Mouse (Mus musculus) midbrain, embryonic 12.5 days (tissue): ENCODE data around the gene Ano3. TPM values are rescaled to one million over a fixed set of nuclear protein-coding genes. Genes with fewer than 3 reads are reported as not detected.

Experiments used
- ATAC-seq: fragments of 200-750 bp; cut with Nextera tagmentation; 2 replicates; pipeline ENCODE4 v1.8.0; 2017; ENCODE audit warnings: low read depth, moderate TSS enrichment, moderate library complexity; ENCODE audit not compliant: low FRiP score
- H3K27ac ChIP-seq: fragments of 300-500 bp; sonication (generic); replicated peaks from 2 replicates; pipeline ENCODE4 v1.5.1; 2016; ENCODE audit warnings: mild to moderate bottlenecking
- H3K27me3 ChIP-seq: fragments of 300-500 bp; sonication (generic); 2 replicates; pipeline ENCODE4 v1.6.1; 2016; ENCODE audit warnings: mild to moderate bottlenecking
- H3K36me3 ChIP-seq: fragments of 300-500 bp; sonication (generic); 2 replicates; pipeline ENCODE4 v1.6.1; 2016
- H3K4me1 ChIP-seq: fragments of 300-500 bp; sonication (generic); 2 replicates; pipeline ENCODE4 v1.6.1; 2016
- H3K4me2 ChIP-seq: fragments of 300-500 bp; sonication (generic); replicated peaks from 2 replicates; pipeline ENCODE4 v1.6.1; 2016; ENCODE audit warnings: mild to moderate bottlenecking, moderate library complexity
- H3K4me3 ChIP-seq: fragments of 300-500 bp; sonication (generic); 2 replicates; pipeline ENCODE4 v1.5.1; 2016; ENCODE audit warnings: mild to moderate bottlenecking
- H3K9ac ChIP-seq: fragments of 300-500 bp; sonication (generic); replicated peaks from 2 replicates; pipeline ENCODE4 v1.6.1; 2016; ENCODE audit warnings: mild to moderate bottlenecking, moderate library complexity
- H3K9me3 ChIP-seq: fragments of 300-500 bp; sonication (generic); 2 replicates; pipeline ENCODE4 v1.6.1; 2016; ENCODE audit warnings: mild to moderate bottlenecking
- WGBS: fragments of 180-500 bp; shearing (Covaris S2); methylation state at CpG from one replicate; pipeline ENCODE4 v1.1.7; 2016; 5-methylcytosine and 5-hydroxymethylcytosine counted together
- polyA plus RNA-seq: library from polyadenylated mRNA; unstranded; fragments of >200 nt; fragmentation: Nextera tagmentation; extraction: Ambion mirVana; gene quantifications from 2 replicates; pipeline ENCODE4 v1.2.1, GENCODE M21; 2016

Ano3 gene
- polyA plus RNA-seq, 1 experiment from 2014 or later = 1.4 TPM

- WGBS = 86% methylated on average over 10 of the region's 10 CpGs
- Histone ChIP-seq H3K9ac (no peak overlapping the region), H3K27me3 (no peaks in the 10 kb centered on the region), H3K27ac (no peak overlapping the region), H3K36me3 (no peaks in the 10 kb centered on the region), H3K9me3 (no peaks in the 10 kb centered on the region), H3K4me2 (no peak overlapping the region), H3K4me1 (no peaks in the 10 kb centered on the region), H3K4me3 (no peak overlapping the region)
- ATAC-seq = no peak
These were observed 240.5 kb downstream of the Ano3 start for GRCm38 (mm10) chr2:110710055-110710720.

DNA sequence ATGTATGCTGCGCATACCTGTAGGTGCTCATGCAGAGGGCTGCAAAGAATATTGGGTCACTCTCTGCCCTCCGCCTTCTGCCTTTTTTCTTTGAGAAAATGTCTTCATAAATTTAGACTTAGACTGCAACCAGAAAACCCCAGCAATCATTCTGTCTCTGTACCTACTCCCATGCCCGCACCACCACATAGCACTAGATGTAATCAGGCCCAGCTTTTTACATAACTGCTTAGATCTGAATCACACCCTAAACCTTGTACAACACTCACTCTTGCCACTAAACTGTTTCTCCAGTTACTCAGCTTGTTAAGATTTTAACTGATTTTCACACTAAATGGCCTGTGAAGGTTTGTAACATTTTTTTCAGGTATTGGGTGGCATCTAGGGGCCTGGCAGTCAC lies 241.3 kb downstream of the Ano3 start:
- Histone ChIP-seq H3K4me3 (no peak overlapping the region), H3K36me3 (no peaks in the 10 kb centered on the region), H3K27me3 (no peaks in the 10 kb centered on the region), H3K27ac (no peak overlapping the region), H3K9me3 (no peaks in the 10 kb centered on the region), H3K9ac (no peak overlapping the region), H3K4me2 (no peak overlapping the region), H3K4me1 (no peaks in the 10 kb centered on the region)
- no peak for ATAC-seq
- 87% methylated on average over 3 of the region's 3 CpGs for WGBS

DNA sequence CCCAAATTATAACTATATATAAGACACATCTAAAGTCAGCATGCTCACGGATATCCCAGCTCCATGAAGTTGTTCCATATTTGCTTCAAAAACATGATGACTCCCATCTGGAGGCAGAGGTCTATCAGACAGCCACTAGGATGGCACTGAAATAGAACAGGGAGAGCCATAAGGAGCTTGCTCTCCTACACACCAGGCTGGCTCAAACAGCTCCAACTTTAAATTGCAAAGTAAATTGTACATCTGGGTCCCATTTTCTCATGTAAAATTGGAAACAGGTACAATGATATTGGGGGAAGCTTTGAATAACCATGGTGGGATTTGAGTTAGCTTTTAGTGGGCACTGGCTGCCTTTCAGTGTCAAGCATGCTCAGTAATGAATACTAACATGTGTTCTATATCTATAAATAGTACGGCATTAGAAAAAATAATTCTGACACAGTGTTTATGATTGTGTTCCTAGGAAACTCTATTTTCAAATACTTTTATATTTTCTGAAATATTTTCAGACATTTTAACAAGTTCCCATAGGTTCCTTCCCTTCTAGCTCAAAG lies 279.6 kb downstream of the Ano3 start:
- WGBS = 85% methylated on average over 2 of the region's 2 CpGs

DNA sequence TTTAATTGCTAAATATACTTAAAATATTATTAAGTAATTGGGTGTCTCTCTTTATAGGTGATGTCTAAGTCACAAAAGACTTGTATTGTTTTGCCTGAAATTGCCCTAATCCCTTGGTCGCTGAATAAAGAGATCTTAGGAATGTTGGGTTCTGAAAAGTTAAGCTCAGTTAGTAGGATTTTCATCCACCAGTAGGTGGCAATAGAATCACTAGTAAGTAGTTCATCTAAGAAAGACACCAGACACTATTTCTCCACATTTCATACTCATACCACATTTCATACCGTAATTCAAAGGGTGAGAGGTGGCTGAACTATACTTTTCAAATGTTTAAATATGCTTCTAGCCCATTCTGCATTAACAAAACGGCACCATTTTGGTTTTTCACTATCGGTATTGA lies 287.4 kb downstream of the Ano3 start:
- H3K27me3 ChIP-seq = no peaks in the 10 kb centered on the region
- no peak overlapping the region for H3K27ac ChIP-seq
- no peak overlapping the region for H3K9ac ChIP-seq
- H3K4me3 ChIP-seq = no peak overlapping the region
- no peaks in the 10 kb centered on the region for H3K36me3 ChIP-seq
- no peaks in the 10 kb centered on the region for H3K4me1 ChIP-seq
- no peaks in the 10 kb centered on the region for H3K9me3 ChIP-seq
- 48% methylated on average over 4 of the region's 4 CpGs for WGBS
- peak; percentile 59; the same call in 1 of the 2 replicates for ATAC-seq
- no peak overlapping the region for H3K4me2 ChIP-seq

More for the DNA sequence above, 279.6 kb downstream of the Ano3 start:
- Histone ChIP-seq H3K27ac (no peak overlapping the region), H3K4me2 (no peak overlapping the region), H3K36me3 (no peaks in the 10 kb centered on the region), H3K4me1 (no peaks in the 10 kb centered on the region), H3K27me3 (no peaks in the 10 kb centered on the region), H3K9me3 (no peaks in the 10 kb centered on the region), H3K9ac (no peak overlapping the region), H3K4me3 (no peak overlapping the region)
- no peak for ATAC-seq

- no peak overlapping the region for H3K9ac ChIP-seq
- no peak for ATAC-seq
- no peak overlapping the region for H3K4me2 ChIP-seq
- no peak overlapping the region for H3K4me3 ChIP-seq
- H3K9me3 ChIP-seq = no peaks in the 10 kb centered on the region
- H3K27me3 ChIP-seq = no peaks in the 10 kb centered on the region
- H3K27ac ChIP-seq = no peak overlapping the region
- H3K4me1 ChIP-seq = no peaks in the 10 kb centered on the region
- H3K36me3 ChIP-seq = no peaks in the 10 kb centered on the region
These were observed 305.9 kb downstream of the Ano3 start for GRCm38 (mm10) chr2:110644846-110645245.

- H3K27ac ChIP-seq = no peak overlapping the region
- no peaks in the 10 kb centered on the region for H3K27me3 ChIP-seq
- no peaks in the 10 kb centered on the region for H3K36me3 ChIP-seq
- no peak for ATAC-seq
- no peak overlapping the region for H3K4me3 ChIP-seq
- H3K4me1 ChIP-seq = no peaks in the 10 kb centered on the region
- no peak overlapping the region for H3K9ac ChIP-seq
- H3K4me2 ChIP-seq = no peak overlapping the region
- 63% methylated on average over 1 of the region's 1 CpGs for WGBS
- no peaks in the 10 kb centered on the region for H3K9me3 ChIP-seq
These were observed 306.4 kb downstream of the Ano3 start for GRCm38 (mm10) chr2:110644358-110644757.

Other genes starting within 250 kb of the Ano3 start
- not detected in 2 replicates for gene Muc15, start 229.6 kb downstream of the Ano3 start, polyA plus RNA-seq
- not detected in 2 replicates for gene Gm13941, start 155.1 kb upstream of the Ano3 start, polyA plus RNA-seq
- not detected in 2 replicates for gene Gm15130, start 202.0 kb upstream of the Ano3 start, polyA plus RNA-seq